Mouse (Mus musculus) ES-CJ7 (cell line): ENCODE data around the gene 1700013G24Rik.
A peak's percentile ranks its signal among the peaks of the same experiment; 100 is the strongest.

Experiments
- DNase-seq: peaks from one replicate; pipeline ENCODE4 v3.0.0; 2011; ENCODE audit warnings: low read depth, low spot score

The 1700013G24Rik gene

GRCm38 (mm10) chr4:137476065-137476760 lies 23.1 kb downstream of the 1700013G24Rik start:
- DNase-seq, result peak; percentile 41

GRCm38 (mm10) chr4:137476761-137477237 lies 23.7 kb downstream of the 1700013G24Rik start:
- no peak for DNase-seq

- DNase-seq, result no peak
These were observed 24.5 kb downstream of the 1700013G24Rik start for GRCm38 (mm10) chr4:137477611-137478010.

GRCm38 (mm10) chr4:137478306-137478705 lies 25.2 kb downstream of the 1700013G24Rik start:
- no peak for DNase-seq

DNA sequence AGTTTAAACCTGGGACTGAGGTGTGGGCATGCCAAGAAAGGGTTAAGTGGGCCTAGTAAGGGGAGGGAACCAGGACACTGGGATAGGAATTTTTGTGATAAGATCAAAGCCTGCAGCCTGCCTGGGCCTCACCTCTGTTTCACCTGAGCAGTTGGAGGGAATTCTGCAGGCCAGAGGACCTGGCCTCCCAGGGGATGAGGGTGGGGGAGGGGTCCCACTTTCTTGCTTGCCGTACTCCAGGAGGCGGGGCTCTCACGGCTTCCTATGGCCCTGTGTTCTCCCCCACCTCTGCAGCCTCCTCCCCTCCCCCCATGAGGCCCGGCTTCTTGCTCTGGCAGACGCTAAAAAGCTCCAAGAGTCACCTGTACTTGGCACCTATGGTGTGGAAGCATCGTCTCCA lies 26.7 kb downstream of the 1700013G24Rik start:
- DNase-seq, result peak; percentile 92

DNA sequence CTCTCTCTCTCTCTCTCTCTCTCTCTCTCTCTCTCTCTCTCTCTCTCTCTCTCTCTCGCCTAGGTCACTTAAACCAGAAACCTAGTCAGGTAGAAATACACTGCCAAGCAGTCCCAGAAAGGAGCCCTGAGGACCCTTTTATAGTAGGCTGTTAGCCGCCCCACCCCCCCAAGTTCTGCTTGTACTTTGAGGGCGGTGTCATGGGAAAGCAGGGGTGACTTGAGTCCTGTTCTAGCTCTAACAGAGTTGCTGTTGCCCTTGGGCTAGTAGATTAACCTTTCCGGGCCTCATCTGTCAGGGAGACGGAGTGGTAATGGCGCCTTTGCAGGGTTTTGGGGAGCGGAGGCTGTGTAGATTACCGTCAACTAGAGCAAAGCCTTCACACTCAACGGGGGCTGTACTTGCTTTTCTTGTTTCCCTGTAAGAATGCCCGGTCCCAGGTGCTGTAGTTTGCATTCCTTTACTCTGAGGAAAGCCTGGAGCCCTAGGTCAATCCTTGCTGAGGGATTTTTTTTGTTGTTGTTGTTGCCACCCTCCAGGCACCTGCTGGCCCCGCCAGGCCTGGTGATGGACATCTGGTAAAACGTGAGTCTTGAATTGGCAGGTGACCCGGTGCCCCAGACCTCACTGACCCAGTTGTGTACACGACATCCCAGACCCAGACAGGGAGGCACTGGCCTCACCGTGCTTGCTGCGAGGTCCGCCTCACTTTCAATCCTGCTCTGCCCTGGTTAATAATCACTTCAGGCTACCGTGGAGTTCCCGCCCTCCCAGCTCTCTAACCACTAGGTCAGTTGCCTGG lies 27.3 kb downstream of the 1700013G24Rik start:
- DNase-seq, result peak; percentile 51

DNA sequence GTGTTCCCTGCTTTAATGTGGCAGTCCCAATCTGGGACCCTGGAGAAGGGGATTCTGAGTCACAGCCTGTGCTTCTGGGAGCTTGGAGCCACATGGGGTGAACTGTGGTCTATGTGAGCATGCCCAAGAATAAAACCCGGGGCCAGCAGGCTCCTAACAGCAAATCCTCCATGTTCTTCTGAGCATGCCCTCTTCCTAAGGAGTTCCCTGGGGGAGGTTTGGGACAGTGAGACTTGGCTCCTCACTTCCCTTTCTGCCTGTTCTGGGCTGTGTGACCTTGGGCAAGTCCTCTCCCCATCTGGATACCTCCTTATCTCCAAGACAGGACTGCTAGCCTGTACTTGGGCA lies 27.9 kb downstream of the 1700013G24Rik start:
- DNase-seq, result no peak

- no peak for DNase-seq
These were observed 28.4 kb downstream of the 1700013G24Rik start for GRCm38 (mm10) chr4:137481381-137482030.

DNA sequence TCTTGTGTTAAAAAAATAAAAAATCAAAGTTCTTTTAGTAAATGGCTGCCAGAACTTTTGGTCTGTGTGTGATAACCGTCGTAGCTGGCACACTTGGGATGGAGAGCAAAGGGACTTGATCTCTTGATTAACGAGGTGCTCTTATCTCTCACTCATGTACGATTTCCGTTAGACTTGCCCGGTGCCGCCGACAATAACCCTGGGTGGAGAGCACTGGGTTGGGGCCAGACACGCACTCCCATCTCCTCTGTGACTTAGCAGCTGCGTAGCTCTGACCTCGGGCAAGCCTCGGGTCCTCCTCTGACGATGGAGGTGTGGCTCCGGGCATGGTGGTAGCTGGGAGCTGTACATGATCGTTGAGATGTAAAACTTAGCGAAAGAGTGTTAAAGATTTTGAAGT lies 30.8 kb downstream of the 1700013G24Rik start:
- DNase-seq, result no peak

GRCm38 (mm10) chr4:137484586-137484985 lies 31.5 kb downstream of the 1700013G24Rik start:
- DNase-seq, result no peak

- no peak for DNase-seq
These were observed 32.3 kb downstream of the 1700013G24Rik start for GRCm38 (mm10) chr4:137485258-137485960.

- DNase-seq, result no peak
These were observed 33.3 kb downstream of the 1700013G24Rik start for GRCm38 (mm10) chr4:137486081-137487014.

DNA sequence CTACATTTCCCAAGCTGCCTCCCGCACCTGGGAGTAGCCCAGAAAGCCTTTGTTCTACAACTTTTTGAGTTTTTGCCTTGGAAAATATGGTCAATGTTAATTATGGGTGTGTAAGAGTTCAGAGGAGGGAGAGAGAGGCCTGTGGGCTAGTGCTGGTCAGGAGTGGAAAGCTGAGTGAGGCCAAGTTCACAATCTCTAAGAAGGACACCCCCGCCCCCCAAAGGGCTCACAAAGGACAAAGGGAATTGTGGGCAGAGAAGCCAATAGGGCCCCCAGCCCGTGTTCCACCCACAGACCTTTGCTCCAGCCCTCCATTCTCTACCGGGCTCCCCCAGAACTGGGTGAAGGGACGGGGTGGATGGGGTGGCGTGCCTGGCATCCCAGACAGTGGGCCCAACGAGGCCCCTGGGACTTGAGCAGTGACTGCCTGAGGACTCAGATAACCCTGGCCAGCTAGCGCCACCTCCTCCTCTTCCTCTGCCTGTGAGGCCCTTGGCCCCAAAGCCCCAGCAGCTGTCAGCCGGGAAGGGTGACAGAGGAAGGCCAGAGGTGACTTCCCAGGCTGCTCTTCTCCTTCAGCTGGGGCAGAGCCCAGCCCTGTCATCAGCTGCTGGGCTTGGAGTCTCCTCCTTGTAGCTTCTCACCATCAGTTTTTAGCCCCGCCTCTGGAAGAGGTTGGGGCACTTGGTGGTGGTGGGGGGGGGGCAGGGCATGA lies 34.4 kb downstream of the 1700013G24Rik start:
- no peak for DNase-seq

- DNase-seq, result no peak
These were observed 35.0 kb downstream of the 1700013G24Rik start for GRCm38 (mm10) chr4:137488038-137488437.

GRCm38 (mm10) chr4:137488571-137489303 lies 35.7 kb downstream of the 1700013G24Rik start:
- peak; percentile 66 for DNase-seq

GRCm38 (mm10) chr4:137489996-137490395 lies 36.9 kb downstream of the 1700013G24Rik start:
- DNase-seq, result no peak

GRCm38 (mm10) chr4:137492563-137492962 lies 39.5 kb downstream of the 1700013G24Rik start:
- no peak for DNase-seq

- peak; percentile 57 for DNase-seq
These were observed 40.1 kb downstream of the 1700013G24Rik start for GRCm38 (mm10) chr4:137493187-137493586.
